Mouse (Mus musculus) E14TG2a.4 (cell line): ENCODE measurements around the gene E4f1.

Source experiments
- H3K27me3 ChIP-seq: 2 replicates; pipeline ENCODE4 v1.6.1; 2014; ENCODE audit warnings: low read length, control low read depth; ENCODE audit not compliant: insufficient read depth
- H3K36me3 ChIP-seq: 2 replicates; pipeline ENCODE4 v1.6.1; 2014; ENCODE audit warnings: low read length, control low read depth; ENCODE audit not compliant: insufficient read depth
- H3K4me1 ChIP-seq: replicated peaks from 2 replicates; pipeline ENCODE4 v1.6.1; 2014; ENCODE audit warnings: low read depth, low read length, control low read depth
- H3K4me3 ChIP-seq: replicated peaks from 2 replicates; pipeline ENCODE4 v1.5.1; 2014; ENCODE audit warnings: mild to moderate bottlenecking, low read length
- H3K9me3 ChIP-seq: 2 replicates; pipeline ENCODE4 v1.6.1; 2014; ENCODE audit warnings: low read length, control low read depth
- CTCF ChIP-seq: conservative IDR thresholded peaks from 2 replicates; pipeline ENCODE4 v1.5.1; 2014; ENCODE audit warnings: low read length
- NANOG ChIP-seq: IDR thresholded peaks from 2 replicates; pipeline ENCODE4 v1.6.1; 2014; ENCODE audit warnings: borderline replicate concordance, low read length, mixed read lengths
- POU5F1 ChIP-seq: IDR thresholded peaks from 2 replicates; pipeline ENCODE4 v1.6.1; 2014; ENCODE audit warnings: low read length, borderline replicate concordance

Gene E4f1

GRCm38 (mm10) chr17:24423114-24423513, 47.0 kb downstream of the E4f1 start:
- Histone ChIP-seq H3K9me3 (no peaks in the 10 kb centered on the region), H3K4me3 (no peak overlapping the region), H3K27me3 (no peaks in the 10 kb centered on the region), H3K36me3 (peaks cover 73% of the 10 kb centered on the region), H3K4me1 (peaks cover 58% of the 10 kb centered on the region)
- TF ChIP-seq POU5F1: no peak
- TF ChIP-seq NANOG: no peak
- TF ChIP-seq CTCF: no peak

- peaks cover 61% of the 10 kb centered on the region for H3K4me1 ChIP-seq
- no peak for TF ChIP-seq CTCF
- TF ChIP-seq NANOG: no peak
- no peak for TF ChIP-seq POU5F1
- peaks cover 63% of the 10 kb centered on the region for H3K36me3 ChIP-seq
- peak overlapping the region; percentile 94 for H3K4me3 ChIP-seq
- H3K27me3 ChIP-seq: no peaks in the 10 kb centered on the region
- no peaks in the 10 kb centered on the region for H3K9me3 ChIP-seq
These were observed 54.0 kb downstream of the E4f1 start for GRCm38 (mm10) chr17:24416051-24416652.

GRCm38 (mm10) chr17:24415011-24415410, 55.1 kb downstream of the E4f1 start:
- H3K4me3 ChIP-seq: peak overlapping the region; percentile 94
- H3K4me1 ChIP-seq: peaks cover 55% of the 10 kb centered on the region
- H3K9me3 ChIP-seq: no peaks in the 10 kb centered on the region

GRCm38 (mm10) chr17:24414230-24414976, 55.7 kb downstream of the E4f1 start, which contains the start of gene Rnps1:
Gene Rnps1, plus strand, starts transcription at chr17:24414565.
- H3K36me3 ChIP-seq: peaks cover 58% of the 10 kb centered on the region
- TF ChIP-seq NANOG (no peak), POU5F1 (no peak), CTCF (no peak)
- peaks cover 49% of the 10 kb centered on the region for H3K4me1 ChIP-seq
- no peaks in the 10 kb centered on the region for H3K9me3 ChIP-seq
- no peaks in the 10 kb centered on the region for H3K27me3 ChIP-seq
- H3K4me3 ChIP-seq: peak within 1 kb of the TSS; percentile 94

More at GRCm38 (mm10) chr17:24415011-24415410, 55.1 kb downstream of the E4f1 start:
- Histone ChIP-seq H3K27me3 (no peaks in the 10 kb centered on the region), H3K36me3 (peaks cover 58% of the 10 kb centered on the region)
- TF ChIP-seq POU5F1: no peak
- no peak for TF ChIP-seq NANOG
- TF ChIP-seq CTCF: no peak

GRCm38 (mm10) chr17:24413557-24414211, 56.4 kb downstream of the E4f1 start:
- peak overlapping the region; percentile 80 for H3K4me3 ChIP-seq
- peaks cover 42% of the 10 kb centered on the region for H3K4me1 ChIP-seq
- H3K9me3 ChIP-seq: no peaks in the 10 kb centered on the region
- H3K36me3 ChIP-seq: peaks cover 57% of the 10 kb centered on the region
- TF ChIP-seq POU5F1 (no peak), CTCF (0 out of 2 replicates have a peak, but pooled peaks have one; percentile 5), NANOG (no peak)
- H3K27me3 ChIP-seq: no peaks in the 10 kb centered on the region

GRCm38 (mm10) chr17:24407116-24407803, 62.9 kb downstream of the E4f1 start:
- H3K36me3 ChIP-seq: peaks cover 38% of the 10 kb centered on the region
- H3K4me1 ChIP-seq: no peaks in the 10 kb centered on the region
- no peaks in the 10 kb centered on the region for H3K27me3 ChIP-seq
- no peak overlapping the region for H3K4me3 ChIP-seq
- no peak for TF ChIP-seq CTCF
- no peak for TF ChIP-seq NANOG
- TF ChIP-seq POU5F1: no peak
- no peaks in the 10 kb centered on the region for H3K9me3 ChIP-seq

GRCm38 (mm10) chr17:24402371-24402770, 67.7 kb downstream of the E4f1 start:
- no peak overlapping the region for H3K4me3 ChIP-seq
- H3K36me3 ChIP-seq: peaks cover 7% of the 10 kb centered on the region; the same call in 1 of the 2 replicates
- H3K4me1 ChIP-seq: peaks cover 6% of the 10 kb centered on the region; the same call in 1 of the 2 replicates
- no peak for TF ChIP-seq POU5F1
- TF ChIP-seq CTCF: no peak
- no peak for TF ChIP-seq NANOG
- no peaks in the 10 kb centered on the region for H3K27me3 ChIP-seq
- H3K9me3 ChIP-seq: no peaks in the 10 kb centered on the region
